Mouse (Mus musculus): ENCODE data around the gene Bahcc1. TPM values are rescaled to one million over a fixed set of nuclear protein-coding genes. Genes with fewer than 3 reads are reported as not detected.

Gene Bahcc1
- polyA plus RNA-seq, 1 experiment from 2014 or later, result 8.2 TPM

- Histone ChIP-seq H3K36me3 (ENCODE audit: insufficient read depth, low read length) (0 out of 2 replicates have a peak, but pooled peaks cover 4% of the 10 kb centered on the region), H3K9me3 (replicated peaks; ENCODE audit: low read length) (no peaks in the 10 kb centered on the region), H3K27ac (no peak overlapping the region), H3K4me2 (ENCODE audit: low read length) (no peak overlapping the region), H3K4me3 (replicated peaks; ENCODE audit: low read depth, low read length) (no peak overlapping the region), H3K4me1 (replicated peaks; ENCODE audit: insufficient read depth, low read length) (peaks cover 46% of the 10 kb centered on the region), H3K9ac (ENCODE audit: low read depth, low read length) (no peak overlapping the region), H3K27me3 (ENCODE audit: insufficient read depth, low read length) (no peaks in the 10 kb centered on the region)
- DNase-seq (ENCODE audit: low spot score) (peak; percentile 86), ATAC-seq (replicated peaks; ENCODE audit: low FRiP score, low read depth) (peak; percentile 52)
- WGBS, result 29% methylated on average over 8 of the region's 8 CpGs
- peak; percentile 71 for TF ChIP-seq CTCF (IDR thresholded peaks at IDR 0.05; ENCODE audit: low read depth)
These were observed 29.7 kb downstream of the Bahcc1 start for GRCm38 (mm10) chr11:120262356-120262901.

DNA sequence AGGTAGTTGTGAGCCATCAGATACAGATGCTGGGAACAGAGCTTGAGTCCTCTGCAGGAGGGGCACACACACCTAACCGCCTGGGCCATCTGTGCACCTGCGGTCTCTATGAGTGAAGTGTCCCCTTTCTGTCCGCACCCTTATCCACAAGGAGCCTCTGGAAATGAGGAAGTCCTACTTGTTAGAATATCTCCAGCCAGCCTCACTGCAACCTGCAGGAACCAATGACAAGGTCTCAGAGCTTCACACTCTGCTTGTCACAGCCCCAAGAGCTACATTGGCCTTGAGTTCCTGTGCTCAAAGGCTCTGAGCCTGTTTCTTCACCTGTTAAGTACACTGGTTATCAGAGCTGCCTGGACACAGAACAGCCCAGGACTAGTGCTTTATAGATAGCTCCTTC is 30.4 kb downstream of the Bahcc1 start:
- WGBS, result 93% methylated on average over 3 of the region's 3 CpGs
- DNase-seq (ENCODE audit: low spot score) (no peak), ATAC-seq (replicated peaks; ENCODE audit: low FRiP score, low read depth) (no peak)
- Histone ChIP-seq H3K9ac (ENCODE audit: low read depth, low read length) (no peak overlapping the region), H3K27me3 (ENCODE audit: insufficient read depth, low read length) (no peaks in the 10 kb centered on the region), H3K4me3 (replicated peaks; ENCODE audit: low read depth, low read length) (no peak overlapping the region), H3K4me1 (replicated peaks; ENCODE audit: insufficient read depth, low read length) (peaks cover 46% of the 10 kb centered on the region), H3K36me3 (ENCODE audit: insufficient read depth, low read length) (0 out of 2 replicates have a peak, but pooled peaks cover 4% of the 10 kb centered on the region), H3K27ac (no peak overlapping the region), H3K9me3 (replicated peaks; ENCODE audit: low read length) (no peaks in the 10 kb centered on the region), H3K4me2 (ENCODE audit: low read length) (no peak overlapping the region)
- no peak for TF ChIP-seq CTCF (IDR thresholded peaks at IDR 0.05; ENCODE audit: low read depth)

GRCm38 (mm10) chr11:120264008-120264407 is 31.3 kb downstream of the Bahcc1 start:
- no peaks in the 10 kb centered on the region for H3K27me3 ChIP-seq (ENCODE audit: insufficient read depth, low read length)
- H3K27ac ChIP-seq, result no peak overlapping the region
- H3K36me3 ChIP-seq (ENCODE audit: insufficient read depth, low read length), result 0 out of 2 replicates have a peak, but pooled peaks cover 4% of the 10 kb centered on the region
- no peaks in the 10 kb centered on the region for H3K9me3 ChIP-seq (replicated peaks; ENCODE audit: low read length)
- H3K4me3 ChIP-seq (replicated peaks; ENCODE audit: low read depth, low read length), result no peak overlapping the region
- no peak for TF ChIP-seq CTCF (IDR thresholded peaks at IDR 0.05; ENCODE audit: low read depth)
- DNase-seq (ENCODE audit: low spot score) (peak; percentile 50), ATAC-seq (replicated peaks; ENCODE audit: low FRiP score, low read depth) (no peak)
- H3K4me2 ChIP-seq (ENCODE audit: low read length), result no peak overlapping the region
- H3K9ac ChIP-seq (ENCODE audit: low read depth, low read length), result no peak overlapping the region
- WGBS, result 62% methylated on average over 6 of the region's 6 CpGs
- H3K4me1 ChIP-seq (replicated peaks; ENCODE audit: insufficient read depth, low read length), result peaks cover 43% of the 10 kb centered on the region

DNA sequence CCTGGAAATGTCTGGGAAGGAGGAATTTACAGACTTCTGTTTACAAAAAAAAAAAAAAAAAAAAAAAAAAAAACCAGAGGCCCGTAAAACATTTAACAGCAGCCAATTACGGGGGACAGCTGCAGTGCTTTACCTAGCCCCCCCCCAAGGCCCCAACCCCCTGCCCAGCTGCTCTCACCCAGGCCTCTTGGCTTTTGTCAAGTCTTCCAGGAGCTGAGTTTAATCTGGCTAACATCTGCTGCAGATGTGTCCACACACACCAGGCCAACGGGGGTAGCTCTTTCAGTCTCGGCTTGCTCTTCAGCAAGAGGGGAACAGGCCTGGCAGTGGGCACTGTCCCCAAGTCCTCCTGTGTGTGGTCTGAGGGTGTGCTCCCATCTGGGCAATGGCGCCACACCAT is 32.7 kb downstream of the Bahcc1 start:
- H3K4me1 ChIP-seq (replicated peaks; ENCODE audit: insufficient read depth, low read length), result peaks cover 37% of the 10 kb centered on the region
- no peak overlapping the region for H3K9ac ChIP-seq (ENCODE audit: low read depth, low read length)
- H3K4me3 ChIP-seq (replicated peaks; ENCODE audit: low read depth, low read length), result no peak overlapping the region
- no peaks in the 10 kb centered on the region for H3K27me3 ChIP-seq (ENCODE audit: insufficient read depth, low read length)
- H3K36me3 ChIP-seq (ENCODE audit: insufficient read depth, low read length), result 0 out of 2 replicates have a peak, but pooled peaks cover 4% of the 10 kb centered on the region
- no peaks in the 10 kb centered on the region for H3K9me3 ChIP-seq (replicated peaks; ENCODE audit: low read length)
- DNase-seq (ENCODE audit: low spot score) (no peak), ATAC-seq (replicated peaks; ENCODE audit: low FRiP score, low read depth) (no peak)
- WGBS, result 45% methylated on average over 5 of the region's 5 CpGs
- no peak overlapping the region for H3K27ac ChIP-seq
- H3K4me2 ChIP-seq (ENCODE audit: low read length), result no peak overlapping the region
- no peak for TF ChIP-seq CTCF (IDR thresholded peaks at IDR 0.05; ENCODE audit: low read depth)

DNA sequence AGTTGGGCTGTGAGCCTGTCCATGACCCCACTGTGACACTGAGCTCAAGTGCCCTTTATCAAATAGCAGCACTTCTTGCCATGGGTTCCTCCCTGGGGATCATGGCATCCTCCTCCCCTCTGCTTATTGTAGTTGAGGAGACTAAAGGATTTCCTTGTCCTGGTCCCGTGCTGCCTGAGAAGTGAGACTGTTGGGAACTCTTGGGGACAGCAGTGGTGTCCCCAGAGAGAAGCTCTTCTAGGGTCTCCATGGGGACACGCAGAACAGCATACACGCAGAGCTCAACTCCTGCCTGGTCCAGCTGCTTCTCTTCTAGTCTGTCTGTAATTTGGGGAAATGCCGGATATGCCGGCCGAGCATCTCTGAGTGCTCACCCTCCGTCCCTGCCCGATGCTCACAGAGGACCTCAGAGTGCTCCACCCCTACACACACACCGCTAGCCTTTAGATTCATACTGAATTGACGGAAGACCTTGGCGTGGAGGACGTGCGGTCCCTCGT is 33.6 kb downstream of the Bahcc1 start:
- DNase-seq (ENCODE audit: low spot score) (peak; percentile 54), ATAC-seq (replicated peaks; ENCODE audit: low FRiP score, low read depth) (no peak)
- H3K4me2 ChIP-seq (ENCODE audit: low read length), result no peak overlapping the region
- WGBS, result 51% methylated on average over 14 of the region's 14 CpGs
- no peaks in the 10 kb centered on the region for H3K9me3 ChIP-seq (replicated peaks; ENCODE audit: low read length)
- peaks cover 9% of the 10 kb centered on the region for H3K36me3 ChIP-seq (ENCODE audit: insufficient read depth, low read length)
- peaks cover 33% of the 10 kb centered on the region for H3K4me1 ChIP-seq (replicated peaks; ENCODE audit: insufficient read depth, low read length)
- no peaks in the 10 kb centered on the region for H3K27me3 ChIP-seq (ENCODE audit: insufficient read depth, low read length)
- no peak overlapping the region for H3K27ac ChIP-seq
- no peak for TF ChIP-seq CTCF (IDR thresholded peaks at IDR 0.05; ENCODE audit: low read depth)
- no peak overlapping the region for H3K9ac ChIP-seq (ENCODE audit: low read depth, low read length)
- no peak overlapping the region for H3K4me3 ChIP-seq (replicated peaks; ENCODE audit: low read depth, low read length)

GRCm38 (mm10) chr11:120267274-120267673 is 34.5 kb downstream of the Bahcc1 start:
- H3K36me3 ChIP-seq (ENCODE audit: insufficient read depth, low read length), result peaks cover 18% of the 10 kb centered on the region
- TF ChIP-seq CTCF (IDR thresholded peaks at IDR 0.05; ENCODE audit: low read depth), result no peak
- ATAC-seq (replicated peaks; ENCODE audit: low FRiP score, low read depth), result no peak

More at GRCm38 (mm10) chr11:120267274-120267673, 34.5 kb downstream of the Bahcc1 start:
- WGBS, result 85% methylated on average over 2 of the region's 2 CpGs
- Histone ChIP-seq H3K4me2 (ENCODE audit: low read length) (no peak overlapping the region), H3K27me3 (ENCODE audit: insufficient read depth, low read length) (no peaks in the 10 kb centered on the region), H3K4me3 (replicated peaks; ENCODE audit: low read depth, low read length) (no peak overlapping the region), H3K9ac (ENCODE audit: low read depth, low read length) (no peak overlapping the region), H3K9me3 (replicated peaks; ENCODE audit: low read length) (no peaks in the 10 kb centered on the region), H3K4me1 (replicated peaks; ENCODE audit: insufficient read depth, low read length) (peaks cover 23% of the 10 kb centered on the region), H3K27ac (no peak overlapping the region)
- DNase-seq (ENCODE audit: low spot score), result no peak

Measured in kidney, postnatal 0 days (tissue).